Mouse (Mus musculus) limb, embryonic 11.5 days (tissue): ENCODE data around the gene Actl11. TPM values are rescaled to one million over a fixed set of nuclear protein-coding genes. Genes with fewer than 3 reads are reported as not detected.

Experiments
- ATAC-seq: fragments of 200-750 bp; cut with Nextera tagmentation; 2 replicates; pipeline ENCODE4 v1.8.0; 2017; ENCODE audit warnings: low read depth; ENCODE audit not compliant: insufficient number of reproducible peaks, low FRiP score, low TSS enrichment
- DNase-seq: peaks from one replicate; pipeline ENCODE4 v3.0.0-alpha.2; 2015; ENCODE audit warnings: low spot score
- H3K27ac ChIP-seq: fragments of 300-500 bp; sonication (generic); replicated peaks from 2 replicates; pipeline ENCODE4 v1.5.1; 2014; ENCODE audit warnings: low read depth, mild to moderate bottlenecking, low read length
- H3K27me3 ChIP-seq: fragments of 300-500 bp; sonication (generic); 2 replicates; pipeline ENCODE4 v1.6.1; 2014; ENCODE audit warnings: mild to moderate bottlenecking, low read length, mixed read lengths; ENCODE audit not compliant: control insufficient read depth, insufficient read depth
- H3K36me3 ChIP-seq: fragments of 300-500 bp; sonication (generic); 2 replicates; pipeline ENCODE4 v1.6.1; 2014; ENCODE audit warnings: mild to moderate bottlenecking, low read length, moderate library complexity, mixed read lengths; ENCODE audit not compliant: control insufficient read depth, insufficient read depth
- H3K4me1 ChIP-seq: fragments of 300-500 bp; sonication (generic); 2 replicates; pipeline ENCODE4 v1.6.1; 2014; ENCODE audit warnings: low read length, mixed read lengths; ENCODE audit not compliant: control insufficient read depth, insufficient read depth
- H3K4me2 ChIP-seq: fragments of 300-500 bp; sonication (generic); 2 replicates; pipeline ENCODE4 v1.6.1; 2014; ENCODE audit warnings: low read depth, mild to moderate bottlenecking, moderate library complexity; ENCODE audit not compliant: severe bottlenecking
- H3K4me3 ChIP-seq: fragments of 300-500 bp; sonication (generic); 2 replicates; pipeline ENCODE4 v1.5.1; 2014; ENCODE audit warnings: low read depth, low read length
- H3K9ac ChIP-seq: fragments of 300-500 bp; sonication (generic); 2 replicates; pipeline ENCODE4 v1.6.1; 2014; ENCODE audit warnings: mild to moderate bottlenecking, low read length
- H3K9me3 ChIP-seq: fragments of 300-500 bp; sonication (generic); 2 replicates; pipeline ENCODE4 v1.6.1; 2016; ENCODE audit warnings: low read length; ENCODE audit not compliant: control insufficient read depth
- WGBS: fragments of 180-500 bp; shearing (Covaris S2); extraction: QIAGEN DNeasy Blood & Tissue Kit; methylation state at CpG from one replicate; pipeline ENCODE4 v1.1.7; 2014; 5-methylcytosine and 5-hydroxymethylcytosine counted together
- polyA plus RNA-seq: library from polyadenylated mRNA; unstranded; fragments of >200 nt; fragmentation: Nextera tagmentation; extraction: Ambion mirVana; gene quantifications from 2 replicates; pipeline ENCODE4 v1.2.1, GENCODE M21; 2014

Gene Actl11
- polyA plus RNA-seq, 1 experiment from 2014 or later = not detected

GRCm38 (mm10) chr9:107960928-107961327, 32.7 kb downstream of the Actl11 start:
- 79% methylated on average over 4 of the region's 4 CpGs for WGBS
- DNase-seq = no peak
- Histone ChIP-seq H3K4me2 (no peak overlapping the region), H3K9ac (no peak overlapping the region), H3K27me3 (no peaks in the 10 kb centered on the region), H3K4me3 (no peak overlapping the region), H3K4me1 (no peaks in the 10 kb centered on the region), H3K36me3 (peaks cover 5% of the 10 kb centered on the region), H3K9me3 (no peaks in the 10 kb centered on the region), H3K27ac (no peak overlapping the region)
- no peak for ATAC-seq

- Histone ChIP-seq H3K4me3 (no peak overlapping the region), H3K9me3 (no peaks in the 10 kb centered on the region), H3K4me2 (no peak overlapping the region), H3K27me3 (no peaks in the 10 kb centered on the region), H3K27ac (no peak overlapping the region), H3K9ac (no peak overlapping the region), H3K36me3 (peaks cover 5% of the 10 kb centered on the region), H3K4me1 (no peaks in the 10 kb centered on the region)
- no peak for DNase-seq
- ATAC-seq = no peak
- WGBS = 87% methylated on average over 10 of the region's 10 CpGs
These were observed 33.1 kb downstream of the Actl11 start for GRCm38 (mm10) chr9:107961351-107961762.

- DNase-seq (peak; percentile 46), ATAC-seq (no peak)
- peaks cover 8% of the 10 kb centered on the region for H3K36me3 ChIP-seq
- 64% methylated on average over 5 of the region's 5 CpGs for WGBS
- H3K27ac ChIP-seq = no peak overlapping the region
- H3K9me3 ChIP-seq = no peaks in the 10 kb centered on the region
- no peak overlapping the region for H3K4me2 ChIP-seq
- H3K4me3 ChIP-seq = no peak overlapping the region
- no peaks in the 10 kb centered on the region for H3K4me1 ChIP-seq
- H3K9ac ChIP-seq = no peak overlapping the region
- no peaks in the 10 kb centered on the region for H3K27me3 ChIP-seq
These were observed 33.6 kb downstream of the Actl11 start for GRCm38 (mm10) chr9:107961881-107962280.

GRCm38 (mm10) chr9:107962916-107963315, 34.6 kb downstream of the Actl11 start:
- WGBS = 90% methylated on average over 9 of the region's 9 CpGs
- no peaks in the 10 kb centered on the region for H3K27me3 ChIP-seq
- H3K27ac ChIP-seq = no peak overlapping the region
- H3K4me1 ChIP-seq = no peaks in the 10 kb centered on the region
- ATAC-seq (no peak), DNase-seq (no peak)
- no peak overlapping the region for H3K9ac ChIP-seq
- no peak overlapping the region for H3K4me2 ChIP-seq
- no peak overlapping the region for H3K4me3 ChIP-seq
- H3K9me3 ChIP-seq = no peaks in the 10 kb centered on the region
- H3K36me3 ChIP-seq = peaks cover 8% of the 10 kb centered on the region

- Histone ChIP-seq H3K36me3 (peaks cover 11% of the 10 kb centered on the region), H3K4me2 (no peak overlapping the region), H3K4me1 (no peaks in the 10 kb centered on the region), H3K4me3 (no peak overlapping the region), H3K27me3 (no peaks in the 10 kb centered on the region), H3K9me3 (no peaks in the 10 kb centered on the region), H3K27ac (no peak overlapping the region), H3K9ac (no peak overlapping the region)
- 23% methylated on average over 5 of the region's 5 CpGs for WGBS
- ATAC-seq (peak; percentile 72), DNase-seq (peak; percentile 95)
These were observed 35.4 kb downstream of the Actl11 start for GRCm38 (mm10) chr9:107963700-107964099.

- DNase-seq (no peak), ATAC-seq (no peak)
- 96% methylated on average over 9 of the region's 9 CpGs for WGBS
- Histone ChIP-seq H3K4me2 (no peak overlapping the region), H3K4me1 (no peaks in the 10 kb centered on the region), H3K27ac (no peak overlapping the region), H3K27me3 (no peaks in the 10 kb centered on the region), H3K9me3 (no peaks in the 10 kb centered on the region), H3K4me3 (no peak overlapping the region), H3K36me3 (peaks cover 14% of the 10 kb centered on the region), H3K9ac (no peak overlapping the region)
These were observed 36.4 kb downstream of the Actl11 start for GRCm38 (mm10) chr9:107964681-107965080.

- Histone ChIP-seq H3K9me3 (no peaks in the 10 kb centered on the region), H3K36me3 (peaks cover 14% of the 10 kb centered on the region), H3K27ac (no peak overlapping the region), H3K9ac (no peak overlapping the region), H3K27me3 (no peaks in the 10 kb centered on the region), H3K4me1 (no peaks in the 10 kb centered on the region), H3K4me3 (no peak overlapping the region), H3K4me2 (no peak overlapping the region)
- DNase-seq = no peak
- 91% methylated on average over 10 of the region's 10 CpGs for WGBS
- no peak for ATAC-seq
These were observed 38.4 kb downstream of the Actl11 start for GRCm38 (mm10) chr9:107966676-107967075.

DNA sequence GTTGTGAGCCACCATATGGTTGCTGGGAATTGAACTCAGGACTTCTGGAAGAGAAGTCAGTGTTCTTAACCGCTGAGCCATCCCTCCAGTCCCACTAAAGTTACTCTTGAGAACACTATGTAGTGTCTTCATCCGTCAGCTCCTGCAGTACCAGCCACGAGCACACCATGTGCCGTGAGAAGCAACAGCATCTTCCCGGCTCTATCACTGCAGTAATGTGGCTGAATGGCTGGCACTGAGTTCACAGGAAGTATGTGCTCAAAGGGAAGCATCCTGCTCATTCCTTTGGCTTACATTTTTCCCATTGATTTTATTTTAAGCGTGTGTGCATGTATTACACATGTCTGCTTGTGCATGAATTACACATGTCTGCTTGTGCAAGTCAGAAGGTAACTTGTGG, 39.2 kb downstream of the Actl11 start:
- no peaks in the 10 kb centered on the region for H3K4me1 ChIP-seq
- H3K36me3 ChIP-seq = peaks cover 14% of the 10 kb centered on the region
- WGBS = 91% methylated on average over 6 of the region's 6 CpGs
- ATAC-seq (no peak), DNase-seq (no peak)
- no peaks in the 10 kb centered on the region for H3K27me3 ChIP-seq
- H3K4me2 ChIP-seq = no peak overlapping the region
- H3K9me3 ChIP-seq = no peaks in the 10 kb centered on the region
- H3K4me3 ChIP-seq = no peak overlapping the region
- H3K9ac ChIP-seq = no peak overlapping the region
- no peak overlapping the region for H3K27ac ChIP-seq

- Histone ChIP-seq H3K27me3 (no peaks in the 10 kb centered on the region), H3K36me3 (peaks cover 14% of the 10 kb centered on the region), H3K9ac (no peak overlapping the region), H3K4me3 (no peak overlapping the region), H3K9me3 (no peaks in the 10 kb centered on the region), H3K4me2 (no peak overlapping the region), H3K4me1 (no peaks in the 10 kb centered on the region), H3K27ac (no peak overlapping the region)
- ATAC-seq (no peak), DNase-seq (no peak)
- 89% methylated on average over 7 of the region's 7 CpGs for WGBS
These were observed 40.3 kb downstream of the Actl11 start for GRCm38 (mm10) chr9:107968531-107968930.
